Mouse (Mus musculus) stomach, postnatal 0 days (tissue): Measurements from ENCODE around the gene Lhx8.

Experiments used
- CTCF ChIP-seq: IDR thresholded peaks from 2 replicates; pipeline ENCODE4 v1.5.1; 2016; ENCODE audit warnings: antibody characterized with exemption, low read depth, mild to moderate bottlenecking, moderate library complexity
- EP300 ChIP-seq: optimal IDR thresholded peaks from 2 replicates; pipeline ENCODE3; 2016; ENCODE audit warnings: antibody characterized with exemption

GRCm38 (mm10) chr3:154297499-154297898, 33.0 kb downstream of the Lhx8 start:
- TF ChIP-seq CTCF (no peak), EP300 (no peak)
